Mouse (Mus musculus): ENCODE results near the gene Melk. TPM values are rescaled to one million over a fixed set of nuclear protein-coding genes. Genes with fewer than 3 reads are reported as not detected.

Gene Melk
- polyA plus RNA-seq, 1 experiment from 2014 or later, result 22.5 TPM

DNA sequence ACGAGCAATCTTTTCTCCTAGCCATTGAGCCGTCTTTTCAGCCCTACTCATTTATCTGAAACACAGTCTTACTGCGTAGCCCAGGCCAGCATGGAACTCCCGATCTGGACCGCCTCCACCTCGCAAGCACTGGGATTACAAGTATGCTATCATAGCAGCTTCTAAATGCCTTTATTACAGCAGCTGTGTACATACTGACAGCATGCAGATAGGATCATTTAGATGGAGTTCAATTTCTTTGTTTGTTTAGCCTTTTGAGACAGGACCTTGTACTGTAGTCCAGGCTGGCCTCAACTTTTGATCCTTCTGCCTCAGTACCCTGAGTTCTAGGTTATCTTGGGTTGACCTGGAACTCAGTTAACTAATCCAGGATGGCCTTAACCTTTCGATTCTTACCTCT is 61.0 kb downstream of the Melk start:
- H3K4me1 ChIP-seq, result peaks cover 10% of the 10 kb centered on the region
- H3K4me3 ChIP-seq, result no peak overlapping the region
- ATAC-seq (replicated peaks), result no peak
- no peaks in the 10 kb centered on the region for H3K36me3 ChIP-seq
- no peak overlapping the region for H3K4me2 ChIP-seq (replicated peaks)
- no peak overlapping the region for H3K27ac ChIP-seq (replicated peaks)
- WGBS, result 96% methylated on average over 7 of the region's 7 CpGs
- H3K9ac ChIP-seq (replicated peaks), result no peak overlapping the region
- H3K9me3 ChIP-seq, result no peaks in the 10 kb centered on the region
- no peaks in the 10 kb centered on the region for H3K27me3 ChIP-seq

- H3K4me3 ChIP-seq, result no peak overlapping the region
- H3K4me2 ChIP-seq (replicated peaks), result no peak overlapping the region
- no peaks in the 10 kb centered on the region for H3K36me3 ChIP-seq
- H3K27ac ChIP-seq (replicated peaks), result no peak overlapping the region
- ATAC-seq (replicated peaks), result no peak
- peaks cover 10% of the 10 kb centered on the region for H3K4me1 ChIP-seq
- H3K9ac ChIP-seq (replicated peaks), result no peak overlapping the region
- WGBS, result 67% methylated on average over 12 of the region's 12 CpGs
- H3K27me3 ChIP-seq, result no peaks in the 10 kb centered on the region
- H3K9me3 ChIP-seq, result no peaks in the 10 kb centered on the region
Observed at GRCm38 (mm10) chr4:44363434-44364013, 62.8 kb downstream of the Melk start.

DNA sequence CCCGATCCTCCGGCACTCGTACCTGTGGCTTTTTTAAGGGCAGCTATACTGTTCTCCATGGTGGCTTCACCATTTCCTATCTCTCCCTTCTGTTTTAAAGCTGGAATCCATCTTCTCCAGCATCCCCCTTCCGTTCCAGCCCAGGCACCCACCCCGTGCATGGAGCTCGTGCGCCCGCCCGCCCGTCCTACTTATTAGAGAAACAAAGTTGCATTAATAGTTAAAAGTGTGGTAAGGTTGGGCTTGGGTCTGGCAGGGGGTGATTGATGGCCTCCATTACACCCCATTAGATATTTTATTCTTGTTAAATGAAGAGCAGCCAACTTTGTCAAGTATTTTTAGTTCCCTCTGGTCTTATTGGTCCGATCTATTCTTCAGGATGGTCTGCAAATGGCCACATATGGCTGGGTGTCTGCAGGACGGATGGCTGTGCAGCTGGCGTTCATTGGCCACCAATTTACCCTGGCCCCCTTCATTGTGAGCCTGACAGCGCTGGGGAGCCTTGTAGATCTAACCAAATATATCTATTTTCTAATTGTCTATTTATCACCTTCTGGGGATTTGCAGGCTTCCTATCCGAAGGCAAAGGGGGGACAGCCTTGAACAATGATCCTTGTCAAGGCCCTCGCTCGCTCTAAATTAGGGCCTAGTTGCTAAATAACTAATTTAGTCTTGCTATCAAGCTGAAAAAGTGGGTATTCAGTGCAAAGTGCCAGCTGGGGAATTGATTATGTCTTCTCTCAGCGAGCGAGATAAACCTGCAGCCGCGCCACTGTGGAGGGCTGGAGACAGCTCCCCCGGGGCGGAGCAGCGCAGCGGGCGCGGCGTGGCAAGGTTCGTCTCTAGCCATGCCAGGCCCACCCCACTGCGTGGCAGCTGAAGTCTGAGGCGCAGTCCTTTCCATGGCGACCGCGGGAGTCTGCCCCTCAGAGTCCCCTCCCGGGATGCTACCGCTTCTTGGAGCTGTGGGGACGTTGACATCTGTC is 91.8 kb downstream of the Melk start:
- no peaks in the 10 kb centered on the region for H3K9me3 ChIP-seq
- no peak for ATAC-seq (replicated peaks)
- H3K4me1 ChIP-seq, result peaks cover 5% of the 10 kb centered on the region; the same call in 1 of the 2 replicates
- H3K9ac ChIP-seq (replicated peaks), result no peak overlapping the region
- no peaks in the 10 kb centered on the region for H3K27me3 ChIP-seq
- H3K4me2 ChIP-seq (replicated peaks), result no peak overlapping the region
- H3K27ac ChIP-seq (replicated peaks), result no peak overlapping the region
- H3K4me3 ChIP-seq, result no peak overlapping the region
- no peaks in the 10 kb centered on the region for H3K36me3 ChIP-seq
- WGBS, result 73% methylated on average over 37 of the region's 37 CpGs

DNA sequence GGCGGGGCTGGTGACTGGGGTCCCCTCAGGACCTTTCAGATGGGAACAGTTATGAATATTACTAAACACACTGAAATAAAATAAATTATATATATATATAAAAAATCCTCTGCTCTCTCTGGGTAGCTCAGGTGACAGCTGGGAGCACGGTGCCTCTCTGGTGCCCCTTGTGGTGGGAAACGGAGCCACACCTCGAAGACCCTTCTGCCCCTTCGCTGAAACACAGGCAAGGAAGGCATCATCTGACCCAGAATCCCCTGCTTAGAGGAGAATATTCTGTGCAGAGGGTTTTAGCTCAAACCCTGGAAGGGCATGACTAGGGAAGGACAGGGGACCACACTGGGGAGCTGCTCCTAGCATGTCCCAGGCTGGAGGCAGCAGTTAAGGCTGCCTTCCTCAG is 101.9 kb downstream of the Melk start:
- Histone ChIP-seq H3K4me3 (no peak overlapping the region), H3K27ac (replicated peaks) (no peak overlapping the region), H3K9me3 (no peaks in the 10 kb centered on the region), H3K36me3 (no peaks in the 10 kb centered on the region), H3K4me2 (replicated peaks) (no peak overlapping the region), H3K27me3 (no peaks in the 10 kb centered on the region), H3K4me1 (no peaks in the 10 kb centered on the region), H3K9ac (replicated peaks) (no peak overlapping the region)
- ATAC-seq (replicated peaks), result no peak
- WGBS, result 6% methylated on average over 5 of the region's 5 CpGs

- 83% methylated on average over 5 of the region's 5 CpGs for WGBS
- no peaks in the 10 kb centered on the region for H3K4me1 ChIP-seq
- H3K4me2 ChIP-seq (replicated peaks), result no peak overlapping the region
- H3K27me3 ChIP-seq, result no peaks in the 10 kb centered on the region
- no peaks in the 10 kb centered on the region for H3K9me3 ChIP-seq
- ATAC-seq (replicated peaks), result no peak
- no peak overlapping the region for H3K9ac ChIP-seq (replicated peaks)
- no peaks in the 10 kb centered on the region for H3K36me3 ChIP-seq
- H3K27ac ChIP-seq (replicated peaks), result no peak overlapping the region
- H3K4me3 ChIP-seq, result no peak overlapping the region
Observed at GRCm38 (mm10) chr4:44404487-44404886, 103.8 kb downstream of the Melk start.

Other genes with a start within 250 kb of the Melk start
- gene Gne, start 216.7 kb upstream of the Melk start, polyA plus RNA-seq (2015; fragmentation: Nextera tagmentation; extraction: Ambion mirVana), result 24.6 and 26.3 TPM in 2 replicates
- 40.7 and 43.9 TPM in 2 replicates for gene Rnf38, start 67.1 kb upstream of the Melk start, polyA plus RNA-seq (2015; fragmentation: Nextera tagmentation; extraction: Ambion mirVana)

Measured in forebrain, embryonic 15.5 days (tissue).